Mouse (Mus musculus) embryonic fibroblast, embryonic 13.5 days (primary cell): ENCODE measurements around the gene Tnnt3. TPM values are rescaled to one million over a fixed set of nuclear protein-coding genes. Genes with fewer than 3 reads are reported as not detected.

ENCODE experiments used
- H3K27ac ChIP-seq: 2 replicates; pipeline ENCODE4 v1.5.1; 2012; ENCODE audit warnings: low read length, control low read depth, inconsistent platforms; ENCODE audit not compliant: insufficient read depth
- H3K4me1 ChIP-seq: 2 replicates; pipeline ENCODE4 v1.6.1; 2011; ENCODE audit warnings: low read length; ENCODE audit not compliant: control insufficient read depth, insufficient read depth
- H3K4me3 ChIP-seq: 2 replicates; pipeline ENCODE4 v1.5.1; 2011; ENCODE audit warnings: mild to moderate bottlenecking, control low read depth, low read length; ENCODE audit not compliant: insufficient read depth
- CTCF ChIP-seq: IDR thresholded peaks from 2 replicates; pipeline ENCODE4 v1.5.1; 2011; ENCODE audit warnings: mild to moderate bottlenecking, control low read depth, low read length, moderate library complexity, borderline replicate concordance; ENCODE audit not compliant: insufficient read depth
- POLR2A ChIP-seq: IDR thresholded peaks from 2 replicates; pipeline ENCODE4 v1.6.1; 2011; ENCODE audit warnings: low read depth, mild to moderate bottlenecking, control low read depth, low read length, moderate library complexity
- polyA plus RNA-seq: library from polyadenylated mRNA; stranded (reverse); fragments of >200 nt; gene quantifications from 2 replicates; pipeline ENCODE4 v1.2.4, GENCODE M21; 2011; ENCODE audit warnings: low read depth; ENCODE audit not compliant: missing spikeins, insufficient read length

The Tnnt3 gene
- polyA plus RNA-seq, 1 experiment = 1.4 TPM

DNA sequence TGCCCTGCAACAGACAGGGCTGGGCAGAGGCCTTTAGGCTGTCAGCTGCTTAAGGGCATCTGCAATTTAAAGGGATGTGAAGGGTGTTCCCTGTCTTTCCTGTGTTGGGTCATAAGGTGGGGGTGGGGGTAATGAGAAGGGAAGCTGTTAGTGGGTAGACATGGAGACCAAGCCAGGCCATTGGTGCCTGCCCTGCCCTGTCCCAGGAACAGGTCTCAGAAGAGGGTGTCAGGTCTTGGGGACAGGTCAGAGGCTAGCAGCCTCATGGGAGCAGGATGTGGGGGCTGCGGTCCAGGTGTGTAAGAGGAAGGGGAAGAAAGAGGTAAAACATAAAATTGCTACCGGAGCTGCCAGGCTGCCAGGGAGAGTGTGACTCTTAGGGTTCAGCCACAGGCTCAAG lies 37.2 kb upstream of the Tnnt3 start:
- TF ChIP-seq CTCF (no peak), POLR2A (no peak)
- H3K4me1 ChIP-seq = peaks cover 22% of the 10 kb centered on the region
- H3K27ac ChIP-seq = no peak overlapping the region
- no peak overlapping the region for H3K4me3 ChIP-seq

GRCm38 (mm10) chr7:142462190-142462589 lies 36.4 kb upstream of the Tnnt3 start:
- TF ChIP-seq POLR2A (no peak), CTCF (no peak)
- Histone ChIP-seq H3K4me3 (no peak overlapping the region), H3K4me1 (peaks cover 19% of the 10 kb centered on the region), H3K27ac (no peak overlapping the region)

DNA sequence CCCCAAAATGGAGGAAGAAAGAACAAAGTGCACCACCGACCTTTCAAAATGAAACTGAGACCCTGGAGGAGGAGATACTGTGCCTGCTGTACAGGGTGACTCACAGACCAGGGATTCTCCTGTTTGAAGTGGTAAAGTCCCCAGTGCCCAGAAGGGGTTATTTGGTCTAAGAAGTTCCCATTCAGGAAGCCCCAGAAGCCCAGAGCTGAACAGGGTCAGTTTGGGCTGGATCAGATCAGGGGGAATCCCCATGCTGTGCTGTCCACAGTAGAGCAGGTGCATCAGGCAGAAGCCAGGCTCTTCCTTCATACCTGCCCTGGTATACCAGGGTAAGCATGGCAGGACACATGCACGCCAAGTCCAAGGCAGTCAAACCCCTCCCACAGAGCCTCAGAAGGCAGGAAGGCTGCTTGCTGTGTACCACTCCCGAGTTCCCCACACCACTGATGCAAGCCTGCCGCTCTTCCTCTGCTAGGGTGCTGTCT lies 36.0 kb upstream of the Tnnt3 start:
- Histone ChIP-seq H3K27ac (no peak overlapping the region), H3K4me3 (no peak overlapping the region), H3K4me1 (peaks cover 19% of the 10 kb centered on the region)
- TF ChIP-seq POLR2A (no peak), CTCF (no peak)

DNA sequence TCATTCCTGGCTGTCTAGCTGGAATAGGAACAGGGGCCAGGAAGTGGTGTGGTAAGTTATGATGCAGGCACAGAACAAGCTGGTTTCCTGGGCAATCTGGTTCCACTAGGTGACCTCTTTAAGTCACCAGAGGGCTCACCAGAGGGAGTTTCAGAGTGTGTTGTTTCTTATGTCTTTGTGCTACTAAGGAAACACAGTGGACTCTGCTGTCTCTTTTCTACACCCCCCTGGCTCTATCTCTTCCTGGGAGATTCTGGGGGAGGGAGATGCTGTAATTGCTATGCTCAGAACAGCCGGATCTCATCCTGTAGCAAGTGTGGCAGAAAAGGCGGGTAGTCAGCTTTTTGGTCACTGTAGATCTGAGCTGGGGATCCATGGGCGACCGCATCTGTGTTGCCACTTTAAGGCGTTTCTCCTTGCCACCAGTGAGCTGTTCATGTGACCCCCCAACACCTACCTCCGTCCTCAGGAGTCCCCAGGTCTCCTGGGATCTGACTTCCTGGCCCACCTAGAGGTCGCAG lies 28.4 kb upstream of the Tnnt3 start:
- no peak overlapping the region for H3K4me3 ChIP-seq
- H3K27ac ChIP-seq = peak overlapping the region; percentile 97
- TF ChIP-seq POLR2A (no peak), CTCF (no peak)
- H3K4me1 ChIP-seq = peaks cover 19% of the 10 kb centered on the region

DNA sequence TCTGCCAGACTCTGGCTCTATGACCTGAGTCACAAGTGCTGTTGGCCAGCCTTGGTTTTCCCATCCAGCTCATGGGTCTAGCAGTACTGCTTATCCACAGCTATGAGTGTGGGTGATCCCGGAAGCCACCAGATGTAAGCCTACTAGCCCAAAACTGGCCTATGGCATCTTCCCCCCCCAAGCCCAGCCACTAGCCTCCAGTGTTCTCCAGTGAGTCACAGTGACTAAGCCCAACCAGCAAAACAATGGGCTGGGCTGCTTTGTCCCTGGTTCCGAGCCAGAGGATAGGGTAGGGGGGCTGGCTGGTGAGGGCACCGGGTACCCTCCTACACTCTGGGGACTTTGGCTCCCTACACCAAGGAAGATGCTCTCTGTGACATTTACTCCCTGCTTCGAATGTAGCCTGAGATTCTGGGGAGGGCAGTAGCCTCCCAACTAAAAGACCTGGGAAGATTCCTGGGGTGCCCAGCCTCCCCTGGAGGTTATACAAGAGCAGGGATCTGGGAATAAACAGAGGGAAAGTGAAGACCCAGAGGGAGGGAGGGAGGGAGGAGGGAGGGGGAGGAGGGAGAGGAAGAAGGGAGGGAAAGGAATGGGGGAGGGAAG lies 27.7 kb upstream of the Tnnt3 start:
- Histone ChIP-seq H3K4me1 (peaks cover 19% of the 10 kb centered on the region), H3K27ac (peak overlapping the region; percentile 97), H3K4me3 (no peak overlapping the region)
- TF ChIP-seq CTCF (no peak), POLR2A (peak; percentile 31; the same call in 1 of the 2 replicates)

DNA sequence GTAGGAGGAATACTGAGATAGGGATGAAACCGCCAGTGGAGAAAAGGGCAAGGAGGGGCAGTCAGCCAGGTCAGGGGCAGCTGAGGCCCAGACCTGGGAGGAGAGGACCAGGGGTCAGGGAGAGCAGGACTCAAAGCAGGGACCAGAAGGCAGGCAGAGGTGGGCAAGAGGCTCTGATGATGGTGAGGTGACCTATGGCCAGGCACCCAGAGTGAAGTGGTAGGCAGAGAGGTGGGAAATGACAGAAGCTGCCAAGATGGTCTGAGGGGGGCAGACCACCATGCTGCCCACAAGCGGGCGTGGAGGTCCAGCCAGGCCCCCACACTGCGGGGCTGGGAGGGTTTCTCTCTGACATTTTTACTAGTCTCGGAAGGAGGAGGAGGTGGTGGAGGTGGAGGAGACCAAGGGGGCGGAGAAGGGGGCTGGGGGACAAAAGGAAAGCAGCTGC lies 27.2 kb upstream of the Tnnt3 start:
- no peak overlapping the region for H3K4me3 ChIP-seq
- TF ChIP-seq CTCF (no peak), POLR2A (peak; percentile 45; the same call in 1 of the 2 replicates)
- peaks cover 19% of the 10 kb centered on the region for H3K4me1 ChIP-seq
- H3K27ac ChIP-seq = peak overlapping the region; percentile 97

- Histone ChIP-seq H3K4me3 (peak overlapping the region; percentile 25), H3K4me1 (peaks cover 19% of the 10 kb centered on the region), H3K27ac (peak overlapping the region; percentile 97)
- TF ChIP-seq CTCF (no peak), POLR2A (peak; percentile 8)
Measured at GRCm38 (mm10) chr7:142471884-142472570, 26.6 kb upstream of the Tnnt3 start.

DNA sequence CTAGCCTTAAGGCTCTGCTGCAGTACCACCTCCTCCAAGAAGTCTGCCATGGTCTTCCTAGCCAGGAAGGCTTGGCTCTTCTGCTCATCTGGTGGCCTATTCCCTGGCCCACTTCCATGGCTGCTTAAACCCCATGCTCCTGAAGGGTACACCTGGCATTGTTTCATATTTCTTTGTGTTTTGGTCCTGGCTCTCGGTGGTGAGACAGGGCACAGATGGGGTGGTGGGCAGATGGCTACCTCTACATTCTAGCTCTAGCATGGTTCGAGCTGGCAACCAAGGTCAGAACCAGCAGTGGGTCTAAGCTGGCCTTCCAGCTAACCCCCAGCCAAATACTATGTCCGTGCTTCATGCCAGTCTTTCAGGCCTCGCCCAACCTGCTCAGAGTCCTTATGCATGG lies 25.7 kb upstream of the Tnnt3 start:
- H3K4me1 ChIP-seq = peaks cover 19% of the 10 kb centered on the region
- peak overlapping the region; percentile 25 for H3K4me3 ChIP-seq
- TF ChIP-seq CTCF (no peak), POLR2A (no peak)
- H3K27ac ChIP-seq = peak overlapping the region; percentile 97

DNA sequence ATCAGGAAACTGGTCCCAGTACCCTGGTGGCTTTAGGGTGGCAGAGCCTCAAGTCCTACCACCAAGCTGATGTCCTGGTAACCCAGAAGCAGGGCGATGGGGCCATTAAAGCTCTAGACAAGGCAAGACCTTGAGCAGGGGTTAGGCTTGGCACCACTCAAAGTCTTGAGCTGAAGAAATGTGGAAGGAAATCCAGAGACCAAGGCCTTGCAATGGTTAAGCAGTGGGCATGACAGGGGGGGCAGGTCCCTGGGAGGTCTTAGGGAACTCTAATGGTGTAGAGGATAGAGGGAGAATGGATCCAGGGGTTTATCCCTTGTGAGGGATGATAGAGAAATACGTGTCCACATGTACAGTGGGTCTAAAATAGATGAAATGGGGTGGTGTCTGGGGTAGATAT lies 25.2 kb upstream of the Tnnt3 start:
- Histone ChIP-seq H3K4me1 (peaks cover 19% of the 10 kb centered on the region), H3K27ac (peak overlapping the region; percentile 97), H3K4me3 (no peak overlapping the region)
- no peak for TF ChIP-seq POLR2A
- TF ChIP-seq CTCF = no peak

DNA sequence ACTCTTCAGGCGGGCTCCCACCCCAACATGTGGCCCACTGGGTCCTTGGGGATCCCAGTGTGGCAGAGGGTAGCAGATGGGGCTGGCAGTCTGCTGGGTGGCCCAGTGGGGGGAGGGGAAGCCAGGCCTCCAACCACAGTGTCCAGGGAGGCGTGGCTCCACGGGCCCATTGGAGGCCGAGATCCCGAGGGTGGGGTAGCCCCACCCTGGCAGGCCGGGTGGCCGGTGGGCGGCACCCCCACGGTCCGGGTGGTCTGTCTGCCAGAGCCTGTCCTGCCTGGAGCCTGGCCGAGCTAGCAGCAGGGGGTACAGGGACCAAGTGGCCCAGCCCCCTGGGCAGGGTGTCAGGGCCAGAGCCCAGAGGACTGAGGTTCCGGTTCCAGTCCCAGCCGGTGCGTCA lies 23.8 kb upstream of the Tnnt3 start:
- Histone ChIP-seq H3K27ac (peak overlapping the region; percentile 55), H3K4me3 (no peak overlapping the region), H3K4me1 (peaks cover 19% of the 10 kb centered on the region)
- no peak for TF ChIP-seq CTCF
- no peak for TF ChIP-seq POLR2A
